Mouse (Mus musculus): Measurements from ENCODE around the gene Nell2.
A peak's percentile ranks its signal among the peaks of the same experiment; 100 is the strongest.
"Not testable (repeated sequence)": the region's sequence is repeated elsewhere in the genome, so short reads cannot be mapped to it uniquely, and the experiment has no call there.

Nell2 gene

DNA sequence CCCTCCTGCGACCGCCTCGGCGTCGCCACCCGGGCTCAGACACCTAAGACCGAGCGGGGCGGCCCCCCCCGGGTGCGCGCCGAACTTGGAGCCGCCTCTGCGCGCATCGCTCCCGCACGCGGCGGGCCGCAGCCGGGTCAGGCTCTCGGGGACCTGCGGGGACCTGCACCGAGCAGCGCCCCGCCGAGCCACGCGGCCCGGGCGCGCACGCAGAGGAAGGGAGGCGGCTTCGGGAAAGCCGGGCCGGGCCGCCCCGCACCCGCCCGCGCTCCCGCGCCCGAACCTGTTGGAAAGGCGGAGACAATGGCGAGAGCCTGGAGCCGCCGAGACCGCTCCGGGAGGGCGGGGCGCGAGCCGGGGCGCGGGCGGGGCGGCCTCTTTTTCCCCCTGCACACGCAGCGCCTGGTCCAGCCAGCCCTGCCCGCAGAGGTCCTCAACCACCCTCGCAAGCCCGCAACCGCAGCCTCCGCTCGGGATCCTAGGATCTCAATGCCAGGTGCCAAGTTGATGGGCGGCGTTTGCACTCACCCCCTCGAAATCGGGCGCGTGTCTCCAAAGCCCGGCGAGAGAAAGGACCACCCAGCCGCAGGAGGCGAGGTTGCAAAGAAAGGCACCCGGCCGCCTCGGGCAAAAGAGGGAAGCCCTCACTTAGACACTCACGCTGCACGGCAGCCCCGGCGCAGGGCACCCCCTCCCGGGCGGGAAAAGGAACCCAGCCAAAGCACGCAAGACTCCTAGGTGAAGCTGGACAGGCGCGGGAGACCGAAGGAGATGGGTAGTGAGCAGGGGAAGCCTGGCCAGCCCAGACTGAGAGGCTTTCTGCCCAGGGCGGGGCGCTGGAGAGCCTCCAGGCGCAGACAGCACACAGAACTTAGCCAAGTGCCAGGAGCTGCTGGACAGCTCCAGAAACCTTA, at the start of gene Nell2:
Nell2 (minus strand) TSS at position 612 of the 914 bp plus-strand sequence.
- DNase-seq: peak; percentile 4

DNA sequence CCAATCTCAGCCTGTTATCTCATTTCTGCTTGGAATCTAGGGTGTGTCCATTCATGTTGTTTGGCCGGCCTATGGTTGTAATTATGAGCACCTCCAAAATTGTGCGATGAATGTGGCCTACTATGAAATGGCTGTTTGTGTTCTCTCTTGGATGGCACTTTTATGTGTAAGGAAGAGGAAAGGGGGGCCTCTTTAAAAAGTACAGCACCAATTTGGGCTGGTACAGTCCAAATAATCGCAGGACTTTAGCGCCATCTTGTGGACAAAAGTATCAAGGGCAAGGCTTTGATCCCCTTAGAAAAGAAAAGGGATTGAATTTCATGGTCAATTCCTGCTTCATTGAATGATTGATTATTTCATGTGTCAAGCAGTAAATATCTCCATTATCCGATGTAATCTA, 46.3 kb upstream of the Nell2 start:
- DNase-seq: peak; percentile 51

DNA sequence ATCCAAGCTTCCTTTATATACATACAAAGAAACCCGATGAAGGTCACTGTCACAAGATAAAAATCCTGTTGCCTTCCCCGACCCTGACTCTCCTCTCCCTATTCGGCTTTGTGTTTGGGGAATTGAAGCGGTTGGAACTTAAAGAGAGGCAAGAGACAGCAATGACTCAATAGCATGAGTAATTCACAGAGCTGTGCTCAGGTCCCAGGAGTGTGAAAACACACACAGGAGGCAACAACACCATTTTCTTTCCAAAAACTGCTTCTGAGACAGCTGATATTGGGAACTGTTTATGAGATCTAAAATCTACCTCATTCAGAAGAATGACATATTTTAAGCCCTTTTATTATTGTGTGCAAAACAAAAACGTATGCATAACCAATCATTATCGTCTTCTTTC, 41.2 kb upstream of the Nell2 start:
- no peak for DNase-seq

- no peak for DNase-seq
Observed at GRCm38 (mm10) chr15:95565160-95565559, 36.8 kb upstream of the Nell2 start.

- DNase-seq: no peak
Observed at GRCm38 (mm10) chr15:95561303-95561702, 32.9 kb upstream of the Nell2 start.

DNA sequence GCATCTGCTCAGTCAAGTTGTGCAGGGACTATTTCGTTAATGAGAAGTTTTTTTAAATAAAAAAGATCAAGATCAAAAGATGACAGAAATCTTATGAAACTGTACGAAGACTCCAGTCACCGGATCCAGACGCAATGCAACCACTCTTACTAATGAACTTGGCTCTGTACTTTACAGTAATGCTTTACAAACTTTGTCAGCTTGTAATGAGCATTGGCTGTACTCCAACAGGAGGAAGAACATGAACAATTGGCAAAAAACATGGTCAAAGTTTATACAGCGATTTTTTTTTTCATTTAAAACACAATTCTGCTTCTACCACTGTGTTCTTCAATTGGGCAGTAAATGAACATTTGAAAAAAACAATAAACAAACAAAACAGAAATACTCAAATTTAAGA, 21.7 kb upstream of the Nell2 start:
- peak; percentile 2 for DNase-seq

DNA sequence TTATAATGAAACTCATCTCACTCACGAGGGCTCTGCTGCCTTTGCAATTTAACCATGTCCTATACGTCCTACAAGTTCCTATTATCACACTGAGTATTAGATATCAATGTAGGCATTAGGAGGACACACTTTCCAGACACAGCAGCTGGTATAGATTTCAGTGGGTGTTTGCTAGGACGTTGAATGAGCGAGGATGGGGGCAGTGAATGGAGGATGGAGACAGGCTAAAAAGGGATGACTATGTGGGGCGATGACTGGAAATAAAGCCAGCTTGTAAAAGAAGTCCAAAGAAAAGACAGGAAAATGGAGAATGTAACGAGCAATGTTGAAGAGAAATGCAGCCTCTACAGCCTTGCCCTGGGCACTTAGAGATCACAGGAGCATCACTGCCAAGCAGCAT, 14.3 kb upstream of the Nell2 start:
- DNase-seq: no peak

- DNase-seq: no peak
Observed at GRCm38 (mm10) chr15:95536724-95537123, 8.4 kb upstream of the Nell2 start.

- no peak for DNase-seq
Observed at GRCm38 (mm10) chr15:95536230-95536629, 7.9 kb upstream of the Nell2 start.

DNA sequence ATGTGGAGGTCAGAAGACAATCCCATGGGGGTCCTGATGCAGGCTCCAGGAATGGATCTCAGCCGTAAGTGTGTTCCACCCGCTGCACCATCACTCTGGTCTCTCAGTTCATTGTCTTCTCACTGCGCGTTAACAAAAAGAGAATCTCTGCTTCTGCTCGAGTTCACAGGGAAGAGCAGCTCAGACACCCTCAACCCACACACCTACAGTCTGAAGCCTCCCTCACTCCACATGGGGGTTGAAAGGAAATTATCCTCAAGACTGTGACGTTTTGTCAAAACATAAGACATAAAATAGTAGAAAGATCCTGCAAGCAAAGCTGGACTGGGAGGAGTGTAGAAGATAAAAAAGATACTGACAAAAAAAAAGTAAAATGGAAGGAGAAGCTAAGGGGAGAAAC, 6.3 kb upstream of the Nell2 start:
- DNase-seq: no peak

DNA sequence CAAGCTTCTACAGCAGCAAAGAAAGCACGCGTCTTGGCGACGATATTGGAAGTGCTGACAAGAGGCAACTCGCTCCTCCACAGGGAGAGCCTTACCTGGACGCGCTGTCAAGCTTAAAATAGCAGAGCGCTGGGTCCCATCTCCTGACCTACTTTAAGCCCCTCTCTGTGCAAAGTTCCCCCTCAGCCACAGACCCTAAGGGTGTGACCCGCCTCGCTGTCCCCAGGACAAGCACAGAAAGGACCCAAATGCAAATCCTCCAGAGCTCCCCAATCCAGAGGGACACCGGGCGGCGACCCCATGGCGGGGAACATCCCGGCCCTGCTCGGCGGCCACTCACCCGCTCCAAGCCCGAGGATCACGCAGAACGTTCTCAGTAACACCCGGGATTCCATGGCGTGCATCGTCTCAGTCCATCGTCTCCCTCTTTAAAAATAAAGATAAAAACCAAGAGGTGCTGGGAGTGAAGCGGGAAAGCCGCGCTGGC, 855 bp downstream of the Nell2 start:
- DNase-seq: no peak

DNA sequence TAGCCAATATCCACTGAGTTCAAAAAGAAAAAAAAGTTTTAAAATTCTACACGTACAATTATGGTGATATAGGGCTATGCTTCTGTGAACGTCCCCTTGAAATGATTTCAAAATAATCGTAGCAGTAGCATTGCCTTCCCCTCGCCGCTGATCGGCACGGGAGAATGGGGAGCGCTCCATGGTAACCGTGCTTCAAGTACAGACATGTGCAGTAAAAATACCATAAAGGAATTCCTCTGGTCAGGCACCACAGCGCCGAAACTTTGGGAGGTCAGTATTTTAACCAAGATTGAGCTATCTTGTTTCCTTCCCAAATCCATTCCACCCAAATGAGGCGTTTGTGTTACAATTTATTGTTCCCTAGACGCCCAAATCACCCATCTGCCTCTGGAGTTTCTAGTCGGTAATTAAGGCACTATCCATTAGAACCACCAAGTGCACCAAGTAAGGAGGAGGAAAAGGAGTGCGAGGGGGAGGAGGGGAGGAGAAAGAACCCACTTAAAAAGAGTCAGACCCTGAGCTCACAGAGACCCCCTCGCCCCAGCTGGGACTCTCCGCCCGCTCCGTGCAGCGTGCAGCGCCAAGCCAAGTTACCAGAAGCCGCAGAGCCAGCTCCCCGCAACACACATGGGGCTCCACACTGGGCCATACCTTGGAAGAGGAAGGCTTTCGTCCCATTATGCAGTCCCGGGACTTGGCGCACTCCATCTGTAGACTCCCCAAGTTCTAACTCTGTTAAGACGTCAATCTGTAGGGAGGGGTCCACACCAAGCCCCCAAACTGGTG, 1.5 kb downstream of the Nell2 start:
- DNase-seq: no peak

GRCm38 (mm10) chr15:95525997-95526396, 2.4 kb downstream of the Nell2 start:
- DNase-seq: no peak

GRCm38 (mm10) chr15:95518204-95518603, 10.2 kb downstream of the Nell2 start:
- DNase-seq: no peak

DNA sequence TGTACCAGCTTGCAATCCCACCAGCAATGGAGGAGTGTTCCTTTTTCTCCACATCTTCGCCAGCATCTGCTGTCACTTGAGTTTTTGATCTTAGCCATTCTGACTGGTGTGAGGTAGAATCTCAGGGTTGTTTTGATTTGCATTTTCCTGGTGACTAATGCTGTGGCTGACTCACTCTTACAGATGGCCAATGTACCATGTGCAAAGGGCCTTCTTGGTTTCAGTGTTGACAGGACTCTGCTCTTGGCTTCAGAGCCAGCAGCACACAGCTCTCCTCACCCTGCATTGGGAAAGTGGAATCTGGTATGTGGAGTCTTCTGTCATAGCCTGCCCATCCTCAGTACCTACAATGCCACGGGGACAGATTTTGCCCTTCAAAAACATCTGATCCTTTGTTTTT, 15.1 kb downstream of the Nell2 start:
- DNase-seq: not testable (repeated sequence)

GRCm38 (mm10) chr15:95495666-95496065, 32.7 kb downstream of the Nell2 start:
- DNase-seq: no peak

- peak; percentile 7 for DNase-seq
Observed at GRCm38 (mm10) chr15:95495193-95495592, 33.2 kb downstream of the Nell2 start.

DNA sequence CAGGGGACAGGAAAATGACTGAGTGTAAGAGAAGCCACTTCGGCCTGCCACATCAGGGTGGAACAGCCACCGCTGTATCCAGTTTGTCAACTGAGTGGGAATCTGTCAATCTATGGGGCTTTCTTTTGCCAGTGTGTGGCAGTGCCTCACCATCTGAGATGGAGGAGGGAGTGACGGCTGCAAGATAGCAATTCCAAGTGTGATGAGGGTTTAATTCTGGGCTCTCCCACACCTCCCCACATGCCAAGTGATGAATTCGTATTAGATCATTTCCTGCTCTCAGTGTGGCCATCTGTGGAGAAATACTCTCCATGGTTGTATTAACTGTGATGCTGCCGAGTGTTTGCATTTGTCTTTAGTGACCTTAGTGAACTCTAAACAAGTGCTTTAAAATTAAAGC, 36.2 kb downstream of the Nell2 start:
- no peak for DNase-seq

- no peak for DNase-seq
Observed at GRCm38 (mm10) chr15:95489174-95489573, 39.2 kb downstream of the Nell2 start.

GRCm38 (mm10) chr15:95487961-95488360, 40.4 kb downstream of the Nell2 start:
- no peak for DNase-seq

- DNase-seq: no peak
Observed at GRCm38 (mm10) chr15:95482002-95482401, 46.4 kb downstream of the Nell2 start.

DNA sequence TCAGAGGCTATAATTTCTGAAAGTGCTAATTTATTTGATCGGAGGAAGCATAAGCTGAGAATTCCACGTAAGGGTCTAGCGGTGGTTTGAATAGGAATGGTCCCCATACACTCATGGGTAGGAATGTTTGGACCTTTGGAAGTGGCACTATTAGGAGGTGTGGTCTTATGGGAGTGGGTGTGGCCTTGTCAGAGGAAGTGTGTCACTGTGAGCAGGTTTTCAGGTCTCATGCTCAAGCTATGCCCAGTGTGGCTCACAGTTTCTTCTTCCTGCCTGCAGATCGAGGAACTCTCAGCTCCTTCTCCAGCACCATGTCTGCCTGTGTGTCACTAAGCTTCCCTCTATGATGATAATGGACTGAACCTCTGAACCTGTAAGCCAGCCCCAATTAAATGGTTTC, 46.8 kb downstream of the Nell2 start:
- no peak for DNase-seq

- DNase-seq: no peak
Observed at GRCm38 (mm10) chr15:95476440-95476839, 51.9 kb downstream of the Nell2 start.

GRCm38 (mm10) chr15:95473976-95474375, 54.4 kb downstream of the Nell2 start:
- no peak for DNase-seq

All from kidney, adult 9 months (tissue).